Comparison of ENCODE assay signal across 9 mouse cellular contexts in genomic region chr6:120821715-120822114, GRCm38 (mm10). TPM values are rescaled to one million over a fixed set of nuclear protein-coding genes. Genes with fewer than 3 reads are reported as not detected.
A peak's percentile ranks its signal among the peaks of the same experiment; 100 is the strongest.
DNase-seq lines count a peak whose midpoint lies in the region; ATAC-seq and TF ChIP-seq lines count a peak whose summit lies in the region.
"Had no signal": no experiment of that assay in that cellular context is flagged by ENCODE, and none has a peak within 500 bp of the region (broad histone marks: within the 10 kb centered on the region; RNA-seq: fewer than 3 reads in every experiment).

No protein-coding gene starts in this region.

- H3K4me3 ChIP-seq in gastrocnemius, adult 2 months, result peak overlapping the region; percentile 80
- H3K4me3 ChIP-seq in testis, adult 2 months (ENCODE audit: control insufficient read depth, low read depth, low read length), result peak overlapping the region; percentile 100; the same call in 1 of the 2 replicates
- H3K4me3 ChIP-seq in liver, embryonic 12.5 days, result peak overlapping the region; percentile 81

- peak overlapping the region; percentile 83 for H3K4me2 ChIP-seq in liver, embryonic 12.5 days

- ATAC-seq in liver, embryonic 12.5 days, result no peak

- intact Hi-C loops in gastrocnemius, adult 2 months (cut with DNase I), result loop anchor here (5.0 to 10.0 kb wide), 2 partner anchors 227 to 284 kb away; no protein-coding TSS in a partner anchor

- no peak for TF ChIP-seq POLR2A in testis, adult 2 months (IDR thresholded peaks at IDR 0.05; ENCODE audit: control insufficient read depth, low read depth, low read length)

- DNase-seq in gastrocnemius, adult 2 months, result no peak
- DNase-seq in gastrocnemius, postnatal 10 days, result no peak
- DNase-seq in testis, postnatal 10 days (ENCODE audit: low spot score), result no peak
- no peak for DNase-seq in frontal cortex, postnatal 14 days (ENCODE audit: low spot score in 2 of 2)
- no peak for DNase-seq in cerebellum, adult 9-10 months
- no peak for DNase-seq in frontal cortex, postnatal 36 days (ENCODE audit: low spot score in 2 of 2)
- DNase-seq: cerebellum, postnatal 25 days had no signal

- H3K9ac ChIP-seq in liver, embryonic 12.5 days, result peak overlapping the region; percentile 86

- 29% methylated on average over 5 of the region's 5 CpGs for WGBS in liver, embryonic 12.5 days (ENCODE audit: insufficient replicate concordance)

- no peak for TF ChIP-seq CTCF in gastrocnemius, adult 2 months (IDR thresholded peaks at IDR 0.05)
- TF ChIP-seq CTCF in testis, adult 2 months (IDR thresholded peaks at IDR 0.05; ENCODE audit: control insufficient read depth, insufficient read depth, insufficient replicate concordance, low read depth, low read length), result no peak

- H3K36me3 ChIP-seq in testis, adult 2 months (ENCODE audit: control insufficient read depth, insufficient read depth, low read length), result peaks cover 2% of the 10 kb centered on the region
- H3K36me3 ChIP-seq in liver, embryonic 12.5 days, result peaks cover 36% of the 10 kb centered on the region

- H3K27me3 ChIP-seq in testis, adult 2 months (ENCODE audit: control insufficient read depth, insufficient read depth, low read length), result no peaks in the 10 kb centered on the region
- no peaks in the 10 kb centered on the region for H3K27me3 ChIP-seq in liver, embryonic 12.5 days (replicated peaks)

- H3K4me1 ChIP-seq in testis, adult 2 months (ENCODE audit: control insufficient read depth, insufficient read depth, low read length), result no peaks in the 10 kb centered on the region
- peaks cover 42% of the 10 kb centered on the region for H3K4me1 ChIP-seq in liver, embryonic 12.5 days

- peaks cover 7% of the 10 kb centered on the region; the same call in 1 of the 2 replicates for H3K9me3 ChIP-seq in liver, embryonic 12.5 days (replicated peaks)

- H3K27ac ChIP-seq in gastrocnemius, adult 2 months, result peak overlapping the region; percentile 95
- no peak overlapping the region for H3K27ac ChIP-seq in testis, adult 2 months (ENCODE audit: control insufficient read depth, insufficient read depth, low read depth, low read length)
- peak overlapping the region; percentile 95 for H3K27ac ChIP-seq in liver, embryonic 12.5 days

RNA-seq across cellular contexts. Expression of gene Atp6v1e1, which starts 0.9 kb away (rescaled TPM):
- total RNA-seq in gastrocnemius, adult 2 months (2021), result 100 to 1,000 TPM; 127 to 137 TPM
- 100 to 1,000 TPM; 133 to 145 TPM for total RNA-seq in gastrocnemius, postnatal 10 days (2021)
- polyA plus RNA-seq in testis, adult 2 months (2012; rRNA removed), result 32.6 and 33.7 TPM in 2 replicates
- polyA plus RNA-seq in liver, embryonic 12.5 days (2016; fragmentation: Nextera tagmentation; extraction: Ambion mirVana), result 150 and 151 TPM in 2 replicates

RNA-seq across cellular contexts. Expression of gene Bcl2l13, which starts 14.3 kb away (rescaled TPM):
- 10 to 100 TPM; 65.3 to 74.2 TPM for total RNA-seq in gastrocnemius, adult 2 months (2021)
- 10 to 100 TPM; 45.6 to 50.8 TPM for total RNA-seq in gastrocnemius, postnatal 10 days (2021)
- polyA plus RNA-seq in testis, adult 2 months (2012; rRNA removed), result 23.8 and 27.9 TPM in 2 replicates
- polyA plus RNA-seq in liver, embryonic 12.5 days (2016; fragmentation: Nextera tagmentation; extraction: Ambion mirVana), result 50.3 and 50.6 TPM in 2 replicates

RNA-seq across cellular contexts. Expression of gene Slc25a18, which starts 48.3 kb away (rescaled TPM):
- total RNA-seq in gastrocnemius, adult 2 months (2021), result under 1 TPM; 0.13 to 0.20 TPM
- under 1 TPM; 0.23 to 0.33 TPM for total RNA-seq in gastrocnemius, postnatal 10 days (2021)
- polyA plus RNA-seq in testis, adult 2 months (2012; rRNA removed), result 5.8 and 6.5 TPM in 2 replicates
- polyA plus RNA-seq in liver, embryonic 12.5 days (2016; fragmentation: Nextera tagmentation; extraction: Ambion mirVana), result 0.18 TPM in 1 of 2 replicates, not detected in the other
